Mouse (Mus musculus) neural tube, embryonic 15.5 days (tissue): ENCODE results near the gene AC134908.4. TPM values are rescaled to one million over a fixed set of nuclear protein-coding genes. Genes with fewer than 3 reads are reported as not detected.

Experiments
- ATAC-seq: fragments of 200-750 bp; cut with Nextera tagmentation; 2 replicates; pipeline ENCODE4 v1.8.0; 2017; ENCODE audit warnings: mild to moderate bottlenecking, moderate TSS enrichment, moderate library complexity; ENCODE audit not compliant: low FRiP score
- H3K27ac ChIP-seq: fragments of 300-500 bp; sonication (generic); replicated peaks from 2 replicates; pipeline ENCODE4 v1.5.1; 2015; ENCODE audit warnings: mild to moderate bottlenecking, inconsistent platforms
- H3K27me3 ChIP-seq: fragments of 300-500 bp; sonication (generic); replicated peaks from 2 replicates; pipeline ENCODE4 v1.6.1; 2015; ENCODE audit warnings: inconsistent platforms
- H3K36me3 ChIP-seq: fragments of 300-500 bp; sonication (generic); 2 replicates; pipeline ENCODE4 v1.6.1; 2015; ENCODE audit warnings: inconsistent platforms
- H3K4me1 ChIP-seq: fragments of 300-500 bp; sonication (generic); 2 replicates; pipeline ENCODE4 v1.6.1; 2015; ENCODE audit warnings: inconsistent platforms
- H3K4me2 ChIP-seq: fragments of 300-500 bp; sonication (generic); 2 replicates; pipeline ENCODE4 v1.6.1; 2015; ENCODE audit warnings: inconsistent platforms, mild to moderate bottlenecking, moderate library complexity
- H3K4me3 ChIP-seq: fragments of 300-500 bp; sonication (generic); replicated peaks from 2 replicates; pipeline ENCODE4 v1.5.1; 2015; ENCODE audit warnings: mild to moderate bottlenecking, inconsistent platforms
- H3K9ac ChIP-seq: fragments of 300-500 bp; sonication (generic); replicated peaks from 2 replicates; pipeline ENCODE4 v1.6.1; 2015; ENCODE audit warnings: mild to moderate bottlenecking, inconsistent platforms
- H3K9me3 ChIP-seq: fragments of 300-500 bp; sonication (generic); replicated peaks from 2 replicates; pipeline ENCODE4 v1.6.1; 2016; ENCODE audit warnings: inconsistent platforms
- WGBS: fragments of 180-500 bp; shearing (Covaris S2); methylation state at CpG from one replicate; pipeline ENCODE4 v1.1.7; 2015; ENCODE audit warnings: mixed read lengths; 5-methylcytosine and 5-hydroxymethylcytosine counted together
- polyA plus RNA-seq: library from polyadenylated mRNA; unstranded; fragments of >200 nt; fragmentation: Nextera tagmentation; extraction: Ambion mirVana; gene quantifications from 2 replicates; pipeline ENCODE4 v1.2.1, GENCODE M21; 2015

Gene AC134908.4
- polyA plus RNA-seq: 3.1 TPM in 1 of 2 replicates, not detected in the other

GRCm38 (mm10) chr17:25795609-25796092, at the start of gene AC134908.4:
AC134908.4 (minus strand) TSS chr17:25795659.
- peak within 1 kb of the TSS; percentile 57 for H3K4me3 ChIP-seq
- H3K27ac ChIP-seq: peak within 1 kb of the TSS; percentile 93
- no peaks in the 10 kb centered on the region for H3K27me3 ChIP-seq
- H3K4me2 ChIP-seq: peak within 1 kb of the TSS; percentile 96
- no peaks in the 10 kb centered on the region for H3K9me3 ChIP-seq
- WGBS: 13% methylated on average over 6 of the region's 6 CpGs
- H3K4me1 ChIP-seq: peaks cover 63% of the 10 kb centered on the region
- peak within 1 kb of the TSS; percentile 53 for H3K9ac ChIP-seq
- peak; percentile 25; the same call in 1 of the 2 replicates for ATAC-seq
- no peaks in the 10 kb centered on the region for H3K36me3 ChIP-seq

- Histone ChIP-seq H3K27me3 (no peaks in the 10 kb centered on the region), H3K4me2 (peak within 1 kb of the TSS; percentile 80), H3K4me3 (peak within 1 kb of the TSS; percentile 81), H3K4me1 (peaks cover 22% of the 10 kb centered on the region), H3K36me3 (peaks cover 40% of the 10 kb centered on the region), H3K9ac (peak within 1 kb of the TSS; percentile 86), H3K27ac (peak within 1 kb of the TSS; percentile 79), H3K9me3 (no peaks in the 10 kb centered on the region)
- ATAC-seq: peak; percentile 92
- WGBS: under 1% methylated on average over 21 of the region's 21 CpGs
These were observed 49.0 kb upstream of the AC134908.4 start, which contains the start of gene Rhot2 for GRCm38 (mm10) chr17:25844396-25844901. Rhot2 (minus strand) TSS chr17:25844851.

- no peaks in the 10 kb centered on the region for H3K27me3 ChIP-seq
- peak overlapping the region; percentile 81 for H3K4me3 ChIP-seq
- H3K9ac ChIP-seq: peak overlapping the region; percentile 86
- no peaks in the 10 kb centered on the region for H3K9me3 ChIP-seq
- ATAC-seq: peak; percentile 9; the same call in 1 of the 2 replicates
- peaks cover 42% of the 10 kb centered on the region for H3K36me3 ChIP-seq
- peak overlapping the region; percentile 80 for H3K4me2 ChIP-seq
- H3K4me1 ChIP-seq: peaks cover 24% of the 10 kb centered on the region
- peak overlapping the region; percentile 79 for H3K27ac ChIP-seq
- 4% methylated on average over 38 of the region's 38 CpGs for WGBS
These were observed 48.4 kb upstream of the AC134908.4 start for GRCm38 (mm10) chr17:25843636-25844395.

DNA sequence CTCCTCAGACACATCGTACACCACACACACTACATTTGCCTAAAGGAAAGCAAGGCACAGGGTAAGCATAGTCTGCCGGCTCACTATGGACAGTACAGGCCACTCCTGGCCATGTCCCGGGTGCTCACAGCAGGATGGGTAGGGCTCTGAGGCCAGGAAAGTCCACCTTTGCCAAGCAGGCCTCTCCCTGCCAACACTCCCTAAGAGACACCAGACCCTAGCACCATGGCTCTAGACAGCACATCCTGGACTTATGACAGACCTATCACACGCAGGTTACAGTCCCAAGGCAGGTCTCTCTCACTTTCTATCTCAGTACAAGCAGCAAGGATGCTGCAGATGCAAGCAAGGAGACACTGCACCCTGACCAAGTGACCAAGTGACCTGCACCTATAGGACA, 47.7 kb upstream of the AC134908.4 start:
- Histone ChIP-seq H3K4me3 (peak overlapping the region; percentile 81), H3K9me3 (no peaks in the 10 kb centered on the region), H3K9ac (peak overlapping the region; percentile 86; the same call in 1 of the 2 replicates), H3K27ac (no peak overlapping the region), H3K27me3 (no peaks in the 10 kb centered on the region), H3K36me3 (peaks cover 43% of the 10 kb centered on the region), H3K4me2 (peak overlapping the region; percentile 80), H3K4me1 (peaks cover 29% of the 10 kb centered on the region)
- WGBS: 92% methylated on average over 4 of the region's 4 CpGs
- ATAC-seq: no peak

GRCm38 (mm10) chr17:25842509-25842908, 47.0 kb upstream of the AC134908.4 start:
- Histone ChIP-seq H3K9me3 (no peaks in the 10 kb centered on the region), H3K9ac (no peak overlapping the region), H3K27ac (no peak overlapping the region), H3K36me3 (peaks cover 44% of the 10 kb centered on the region), H3K4me2 (no peak overlapping the region), H3K4me3 (no peak overlapping the region), H3K27me3 (no peaks in the 10 kb centered on the region), H3K4me1 (peaks cover 35% of the 10 kb centered on the region)
- WGBS: 74% methylated on average over 3 of the region's 3 CpGs
- ATAC-seq: no peak

DNA sequence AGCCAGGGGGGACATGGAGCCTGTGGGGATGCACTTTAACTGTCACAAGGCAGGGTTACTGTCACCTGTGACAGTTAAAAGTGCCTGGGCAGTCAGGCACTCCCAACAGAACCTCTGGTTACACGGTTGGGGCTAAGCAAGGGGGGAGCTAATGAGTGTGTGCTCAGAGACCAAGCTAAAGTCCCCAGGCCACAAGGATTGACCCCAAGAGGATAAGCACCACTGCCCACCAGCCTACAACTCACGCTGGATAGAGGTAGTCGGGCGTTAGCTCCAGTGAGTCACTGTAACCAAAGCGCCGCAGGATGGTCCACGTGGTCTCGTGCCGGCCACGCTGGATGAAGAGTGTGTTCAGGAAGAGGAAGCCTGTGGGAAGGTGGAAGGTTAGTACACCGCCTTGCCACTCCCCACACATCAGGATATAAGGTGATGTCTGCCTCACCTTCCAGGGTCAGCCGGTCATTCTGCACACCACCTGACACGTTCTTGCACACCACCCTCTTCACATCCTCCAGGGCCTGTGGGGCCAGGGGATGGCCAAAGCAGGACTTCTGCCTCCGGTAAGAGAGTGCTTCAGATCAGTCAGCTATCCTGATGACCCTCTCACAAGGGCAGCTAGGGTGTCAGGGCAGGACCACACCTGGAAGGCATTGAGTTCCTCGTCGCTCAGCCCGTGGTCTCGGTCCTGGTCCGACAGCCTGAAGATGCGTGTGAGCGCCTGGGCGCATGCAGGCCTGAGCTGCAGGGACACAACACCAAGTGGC, 45.8 kb upstream of the AC134908.4 start, which contains the start of gene Gm20683:
TSS of gene Gm20683 (minus strand) at position 647 of the 764 bp plus-strand sequence.
- no peak for ATAC-seq
- Histone ChIP-seq H3K4me1 (peaks cover 47% of the 10 kb centered on the region), H3K4me3 (no peak within 1 kb of the TSS), H3K4me2 (no peak within 1 kb of the TSS), H3K9ac (no peak within 1 kb of the TSS), H3K9me3 (no peaks in the 10 kb centered on the region), H3K36me3 (peaks cover 44% of the 10 kb centered on the region), H3K27me3 (no peaks in the 10 kb centered on the region), H3K27ac (no peak within 1 kb of the TSS)
- WGBS: 96% methylated on average over 22 of the region's 22 CpGs

DNA sequence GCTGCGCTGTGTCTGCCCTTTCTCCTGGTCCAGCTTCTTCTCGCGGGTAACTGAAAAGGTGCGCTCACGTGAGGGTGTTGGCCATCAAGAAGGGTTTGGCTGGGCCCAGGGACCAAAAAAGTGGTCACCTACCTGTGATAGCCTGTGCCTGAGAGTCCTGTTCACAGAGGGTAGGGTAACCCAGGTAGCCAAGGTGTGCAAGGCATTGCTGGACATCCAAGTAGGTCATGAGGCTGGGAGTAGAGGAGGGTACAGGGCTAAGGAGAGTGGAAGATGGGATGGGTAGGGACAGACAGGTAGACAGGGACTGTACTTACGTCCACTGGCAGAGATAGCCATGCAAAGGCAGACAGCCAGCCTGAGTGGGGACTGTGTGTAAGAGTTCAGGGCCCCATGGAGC, 45.1 kb upstream of the AC134908.4 start:
- Histone ChIP-seq H3K27ac (no peak overlapping the region), H3K4me1 (peaks cover 55% of the 10 kb centered on the region), H3K4me2 (no peak overlapping the region), H3K9me3 (no peaks in the 10 kb centered on the region), H3K4me3 (no peak overlapping the region), H3K27me3 (no peaks in the 10 kb centered on the region), H3K36me3 (peaks cover 48% of the 10 kb centered on the region), H3K9ac (no peak overlapping the region)
- 95% methylated on average over 6 of the region's 6 CpGs for WGBS
- no peak for ATAC-seq

DNA sequence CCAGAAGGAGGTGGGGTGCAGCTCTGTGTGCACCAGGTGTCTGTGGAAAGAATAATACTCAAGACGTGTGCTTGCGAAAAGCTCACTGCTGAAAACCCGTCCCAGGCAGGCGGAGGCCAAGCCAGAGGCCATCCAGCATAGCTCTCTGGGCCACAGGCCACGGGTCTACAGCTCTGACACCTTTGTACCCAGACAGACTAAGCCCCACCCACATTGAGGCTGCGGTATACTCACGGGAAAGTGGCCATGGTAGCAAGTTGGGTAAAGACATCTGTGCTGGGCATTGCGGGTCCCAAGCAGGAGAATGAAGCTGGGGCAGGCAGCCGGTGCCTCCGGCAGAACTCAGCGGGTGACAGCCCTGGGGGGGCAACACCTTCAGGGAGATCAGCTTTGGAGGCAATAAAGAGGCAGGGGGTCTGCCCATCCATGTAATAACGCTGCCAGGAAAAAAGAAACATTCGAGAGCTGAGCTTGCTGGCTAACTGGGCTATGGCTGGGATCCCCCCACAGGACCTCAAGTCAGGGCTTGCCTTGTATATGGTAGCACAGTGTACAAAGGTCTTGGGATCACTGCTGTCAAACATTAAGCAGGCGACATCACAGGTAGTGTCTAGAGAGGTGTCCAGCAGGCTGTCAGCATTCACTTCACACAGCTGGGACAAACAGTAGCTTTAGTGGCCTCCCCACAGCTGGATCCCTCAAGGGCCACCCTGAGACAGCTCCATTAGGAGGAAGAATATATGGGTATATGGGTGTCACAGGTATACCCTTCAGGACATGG, 44.2 kb upstream of the AC134908.4 start:
- 82% methylated on average over 14 of the region's 14 CpGs for WGBS
- no peaks in the 10 kb centered on the region for H3K27me3 ChIP-seq
- no peak overlapping the region for H3K9ac ChIP-seq
- H3K4me2 ChIP-seq: no peak overlapping the region
- peaks cover 58% of the 10 kb centered on the region for H3K4me1 ChIP-seq
- H3K4me3 ChIP-seq: no peak overlapping the region
- H3K9me3 ChIP-seq: no peaks in the 10 kb centered on the region
- H3K27ac ChIP-seq: no peak overlapping the region
- no peak for ATAC-seq
- peaks cover 53% of the 10 kb centered on the region for H3K36me3 ChIP-seq

- Histone ChIP-seq H3K9ac (no peak overlapping the region), H3K4me3 (no peak overlapping the region), H3K27ac (no peak overlapping the region), H3K27me3 (no peaks in the 10 kb centered on the region), H3K4me1 (peaks cover 63% of the 10 kb centered on the region), H3K4me2 (no peak overlapping the region), H3K36me3 (peaks cover 53% of the 10 kb centered on the region), H3K9me3 (no peaks in the 10 kb centered on the region)
- 90% methylated on average over 4 of the region's 4 CpGs for WGBS
- no peak for ATAC-seq
These were observed 43.4 kb upstream of the AC134908.4 start for GRCm38 (mm10) chr17:25838904-25839303.

DNA sequence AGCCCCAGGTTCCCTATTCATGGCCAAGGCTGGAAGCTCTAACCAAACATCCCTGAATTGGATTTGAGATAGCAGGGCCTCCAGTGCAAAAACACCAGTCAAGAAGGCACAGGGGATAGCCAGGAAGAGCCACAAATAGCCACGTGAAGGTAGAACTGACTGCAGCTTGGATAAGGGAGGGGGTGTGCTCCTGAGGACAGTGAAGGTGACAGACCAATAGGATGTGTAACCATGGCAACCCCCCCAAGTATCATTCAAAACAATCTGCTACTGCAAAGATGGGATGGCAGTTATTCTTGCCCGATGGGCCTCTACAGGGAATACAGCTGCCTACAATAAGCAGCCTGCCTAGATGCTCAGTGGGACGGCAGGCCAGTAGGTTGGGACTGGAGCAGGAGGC, 42.1 kb upstream of the AC134908.4 start:
- no peak for ATAC-seq
- Histone ChIP-seq H3K4me1 (peaks cover 58% of the 10 kb centered on the region), H3K9ac (peak overlapping the region; percentile 92), H3K4me3 (peak overlapping the region; percentile 58), H3K9me3 (no peaks in the 10 kb centered on the region), H3K27ac (peak overlapping the region; percentile 88), H3K36me3 (peaks cover 50% of the 10 kb centered on the region), H3K4me2 (peak overlapping the region; percentile 98), H3K27me3 (no peaks in the 10 kb centered on the region)
- 17% methylated on average over 3 of the region's 3 CpGs for WGBS

GRCm38 (mm10) chr17:25837076-25837410, 41.6 kb upstream of the AC134908.4 start, which contains the start of gene Rhbdl1:
Rhbdl1 (minus strand) TSS chr17:25837295.
- Histone ChIP-seq H3K27ac (peak within 1 kb of the TSS; percentile 88), H3K9ac (peak within 1 kb of the TSS; percentile 92), H3K9me3 (no peaks in the 10 kb centered on the region), H3K4me3 (peak within 1 kb of the TSS; percentile 58), H3K4me1 (peaks cover 60% of the 10 kb centered on the region), H3K36me3 (peaks cover 46% of the 10 kb centered on the region), H3K4me2 (peak within 1 kb of the TSS; percentile 98), H3K27me3 (no peaks in the 10 kb centered on the region)
- under 1% methylated on average over 29 of the region's 29 CpGs for WGBS
- peak; percentile 48 for ATAC-seq
